Mouse (Mus musculus) intestine, embryonic 16.5 days (tissue): ENCODE measurements around the gene Card14. TPM values are rescaled to one million over a fixed set of nuclear protein-coding genes. Genes with fewer than 3 reads are reported as not detected.

Experiments used
- microRNA counts: library from miRNA; unstranded; fragments of <30 nt; microRNA quantifications from one replicate; lab custom pipeline; 2016
- microRNA-seq: library from miRNA; unstranded; fragments of <30 nt; microRNA quantifications from one replicate; pipeline ENCODE4, GENCODE M21; 2016
- polyA plus RNA-seq: library from polyadenylated mRNA; unstranded; fragments of >200 nt; fragmentation: Nextera tagmentation; extraction: Ambion mirVana; gene quantifications from 2 replicates; pipeline ENCODE4 v1.2.1, GENCODE M21; 2015

Gene Card14
- polyA plus RNA-seq, 1 experiment from 2014 or later = 8.5 TPM

MicroRNA genes within 50 kb of the gene (microRNA counts, 519-probe panel; counts per million panel counts)
- 35.7 counts per million for microRNA mmu-miR-1932 (lab: Ali Mortazavi, UCI)

Small RNAs within 50 kb of the gene (microRNA-seq; reads per million reads assigned to microRNA genes)
- gene Mir1932 = 0.91 reads per million

Other genes with a start within 250 kb of the Card14 start
- gene Cbx4, start 221.5 kb upstream of the Card14 start, polyA plus RNA-seq = 9.3 and 10.0 TPM in 2 replicates
- gene Tbc1d16, start 79.3 kb upstream of the Card14 start, polyA plus RNA-seq = 11.0 and 12.7 TPM in 2 replicates
- gene Ccdc40, start 79.2 kb upstream of the Card14 start, polyA plus RNA-seq = 1.4 and 2.8 TPM in 2 replicates
- 90.5 and 99.0 TPM in 2 replicates for gene Gaa, start 39.9 kb upstream of the Card14 start, polyA plus RNA-seq
- 306 and 335 TPM in 2 replicates for gene Eif4a3, start 7.7 kb upstream of the Card14 start, polyA plus RNA-seq
- 8.2 and 8.3 TPM in 2 replicates for gene Sgsh, start 47.8 kb downstream of the Card14 start, polyA plus RNA-seq
- gene Slc26a11, start 47.8 kb downstream of the Card14 start, polyA plus RNA-seq = 9.0 and 10.5 TPM in 2 replicates
- 7.0 and 7.5 TPM in 2 replicates for gene Rnf213, start 85.3 kb downstream of the Card14 start, polyA plus RNA-seq
- 15.1 and 15.2 TPM in 2 replicates for gene Endov, start 183.6 kb downstream of the Card14 start, polyA plus RNA-seq
- gene Nptx1, start 240.0 kb downstream of the Card14 start, polyA plus RNA-seq = 0.56 and 0.65 TPM in 2 replicates